Mouse (Mus musculus): Measurements from ENCODE around the gene Psmc3ip.

DNA sequence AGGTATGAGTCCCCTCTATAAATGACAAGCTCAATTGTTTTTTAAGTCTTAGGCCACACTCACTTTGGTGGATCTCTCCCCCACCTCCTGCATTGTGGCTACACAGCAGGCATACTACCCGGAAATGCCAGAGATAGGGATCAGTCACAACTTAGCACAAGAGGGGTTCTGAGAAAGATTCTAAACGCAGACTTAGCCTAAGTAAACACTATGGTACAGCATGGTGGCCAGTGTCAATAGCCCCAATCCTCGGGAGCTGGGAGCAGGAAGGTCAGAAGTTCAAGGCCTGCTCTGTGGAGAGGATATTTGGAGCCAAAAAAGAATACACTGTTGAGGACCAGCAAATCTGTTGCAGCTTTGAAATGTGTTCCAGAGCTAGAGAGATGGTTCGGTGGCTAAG, 22.9 kb upstream of the Psmc3ip start:
- TF ChIP-seq POLR2A (IDR thresholded peaks at IDR 0.05; ENCODE audit: insufficient read depth, low read depth, low read length) (no peak), CTCF (IDR thresholded peaks at IDR 0.05; ENCODE audit: insufficient read depth, low read depth, low read length) (no peak)

All from olfactory bulb, adult 2 months (tissue).